Mouse (Mus musculus) gastrocnemius, postnatal 10 days (tissue): ENCODE results near the gene Gys1. TPM values are rescaled to one million over a fixed set of nuclear protein-coding genes. Genes with fewer than 3 reads are reported as not detected.
A peak's percentile ranks its signal among the peaks of the same experiment; 100 is the strongest.
"Not testable (repeated sequence)": the region's sequence is repeated elsewhere in the genome, so short reads cannot be mapped to it uniquely, and the experiment has no call there.

Experiments
- DNase-seq: peaks from one replicate; pipeline ENCODE4 v3.0.0; 2021; ENCODE audit warnings: mixed read lengths
- long read RNA-seq, 2 experiments: library from polyadenylated mRNA; stranded (forward); transcript quantifications; one replicate each; pipeline ENCODE4 v2.0.0; 2021
- total RNA-seq, 2 experiments: library from RNA; stranded (reverse); gene quantifications; 2 replicates each; pipeline ENCODE4 v1.2.3; 2021

Gene Gys1
- total RNA-seq, result 100 to 1,000 TPM; 142 to 150 TPM
- long read RNA-seq, experiment 1, transcript Gys1-201 (16 exons, 3,678 nt), result major isoform, 208 of 273 reads
- long read RNA-seq, experiment 1, partial matches to known transcripts, result 56 of 273 reads
- long read RNA-seq, experiment 1, other reads (novel, unspliced or antisense), result 9 of 273 reads
- long read RNA-seq, experiment 2, transcript Gys1-201 (16 exons, 3,678 nt), result major isoform, 172 of 259 reads
- long read RNA-seq, experiment 2, partial matches to known transcripts, result 69 of 259 reads
- long read RNA-seq, experiment 2, other reads (novel, unspliced or antisense), result 18 of 259 reads

- DNase-seq, result peak; percentile 100
Observed at GRCm38 (mm10) chr7:45434203-45435015, at the start of gene Gys1. Gene Gys1 (plus strand): TSS chr7:45434844.

GRCm38 (mm10) chr7:45386077-45386476 is 48.6 kb upstream of the Gys1 start:
- no peak for DNase-seq

GRCm38 (mm10) chr7:45395129-45395541 is 39.5 kb upstream of the Gys1 start:
- DNase-seq, result no peak

GRCm38 (mm10) chr7:45395578-45396336 is 38.9 kb upstream of the Gys1 start, which contains the start of gene Snrnp70:
Gene Snrnp70 (minus strand): TSS chr7:45395742.
- DNase-seq, result peak; percentile 100

DNA sequence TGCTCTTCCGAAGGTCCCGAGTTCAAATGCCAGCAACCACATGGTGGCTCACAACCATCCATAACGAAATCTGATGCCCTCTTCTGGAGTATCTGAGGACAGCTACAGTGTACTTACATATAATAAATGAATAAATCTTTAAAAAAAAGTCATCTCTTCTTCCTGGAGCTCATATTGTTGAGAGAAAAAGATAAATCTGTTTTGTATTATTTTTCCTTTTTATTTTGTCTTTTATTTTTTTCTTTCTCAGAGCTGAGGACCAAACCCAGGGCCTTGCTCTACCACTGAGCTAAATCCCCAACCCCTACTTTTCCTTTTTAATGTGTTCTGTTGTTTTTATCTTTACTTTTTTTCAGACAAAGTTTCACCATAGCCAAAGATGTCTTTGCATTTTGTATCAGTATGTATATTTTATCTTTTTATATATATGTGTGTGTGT is 38.3 kb upstream of the Gys1 start:
- not testable (repeated sequence) for DNase-seq

- DNase-seq, result no peak
Observed at GRCm38 (mm10) chr7:45396787-45397186, 37.9 kb upstream of the Gys1 start.

DNA sequence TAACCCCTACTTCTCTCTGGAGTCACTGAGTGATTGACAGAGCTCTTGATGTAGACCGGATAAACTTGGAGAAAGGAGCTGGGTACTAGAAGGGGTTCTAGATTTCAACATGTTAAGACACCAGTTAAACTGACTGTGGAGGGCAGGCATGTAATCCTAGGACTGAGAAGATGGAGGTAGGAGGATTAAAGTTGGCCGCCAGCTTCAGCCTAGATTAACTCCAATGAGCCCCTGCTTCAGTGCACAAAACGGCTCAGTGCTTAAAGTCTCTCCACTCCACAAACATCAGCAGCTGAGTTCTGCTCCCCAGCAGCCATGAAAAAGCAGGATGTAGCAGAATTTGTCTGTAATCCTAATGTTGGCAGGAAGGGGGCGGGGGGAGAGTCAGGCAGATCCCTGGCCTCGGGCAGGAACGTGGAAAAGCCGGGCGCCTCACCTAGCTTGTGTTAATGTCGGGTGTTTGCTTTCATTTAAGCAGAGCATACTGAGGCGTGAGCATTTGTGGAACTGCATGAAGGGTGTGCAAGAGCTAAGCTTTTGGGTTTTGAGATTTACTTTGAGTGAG is 33.0 kb upstream of the Gys1 start:
- DNase-seq, result no peak

GRCm38 (mm10) chr7:45403532-45404261 is 30.9 kb upstream of the Gys1 start:
- peak; percentile 70 for DNase-seq

GRCm38 (mm10) chr7:45405091-45406075 is 29.3 kb upstream of the Gys1 start, which contains the start of gene Kcna7:
Gene Kcna7 (plus strand): TSS chr7:45405653.
- peak; percentile 83 for DNase-seq

DNA sequence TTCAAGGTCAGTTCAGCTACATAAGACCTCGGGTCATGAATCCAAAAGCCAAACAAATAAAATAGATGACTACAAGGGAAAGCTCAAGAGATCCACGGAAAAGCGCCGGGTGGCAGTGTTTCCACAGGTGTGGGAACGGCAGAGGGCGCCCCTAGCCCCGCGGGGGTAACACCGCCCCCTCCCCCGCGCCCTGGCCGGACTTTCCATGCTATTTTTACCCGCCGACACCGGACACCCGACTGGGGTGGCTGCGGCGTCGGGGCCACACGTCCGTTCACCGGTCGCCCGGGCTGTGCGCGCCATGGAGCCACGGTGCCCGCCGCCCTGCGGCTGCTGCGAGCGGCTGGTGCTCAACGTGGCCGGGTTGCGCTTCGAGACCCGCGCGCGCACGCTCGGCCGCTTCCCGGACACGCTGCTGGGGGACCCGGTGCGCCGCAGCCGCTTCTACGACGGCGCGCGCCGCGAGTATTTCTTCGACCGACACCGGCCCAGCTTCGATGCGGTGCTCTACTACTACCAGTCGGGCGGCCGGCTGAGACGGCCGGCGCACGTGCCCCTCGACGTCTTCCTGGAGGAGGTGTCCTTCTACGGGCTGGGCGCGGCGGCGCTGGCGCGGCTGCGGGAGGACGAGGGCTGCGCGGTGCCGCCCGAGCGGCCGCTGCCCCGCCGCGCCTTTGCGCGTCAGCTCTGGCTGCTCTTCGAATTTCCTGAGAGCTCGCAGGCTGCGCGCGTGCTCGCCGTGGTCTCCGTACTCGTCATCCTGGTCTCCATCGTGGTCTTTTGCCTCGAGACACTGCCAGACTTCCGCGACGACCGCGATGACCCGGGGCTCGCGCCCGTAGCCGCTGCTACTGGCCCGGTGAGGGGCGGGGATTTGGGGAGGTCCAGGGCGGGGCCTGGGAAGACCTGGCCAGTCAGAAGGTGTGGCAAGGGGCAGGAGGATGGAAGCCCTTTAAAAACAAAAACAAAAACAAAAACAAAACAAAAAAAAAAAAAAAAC is 28.2 kb upstream of the Gys1 start:
- peak; percentile 70 for DNase-seq

DNA sequence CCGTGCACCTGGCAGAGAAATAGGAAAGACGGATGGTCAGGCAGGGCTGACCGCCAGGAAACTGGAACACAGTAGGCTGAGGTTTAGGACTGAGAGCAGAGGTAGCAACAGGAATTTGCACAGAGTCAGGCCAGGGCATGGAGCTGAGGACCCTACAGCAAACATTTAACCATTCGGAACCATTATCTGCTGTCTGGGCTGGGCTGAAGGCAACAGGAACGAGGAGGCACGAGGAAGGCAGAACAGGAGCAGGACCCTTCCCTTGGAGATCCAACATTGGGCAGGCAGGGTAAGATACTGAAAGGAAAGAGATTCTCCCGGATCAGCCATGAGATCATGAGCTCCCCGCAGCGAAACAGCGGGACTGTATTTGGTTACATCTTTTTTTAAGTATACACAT is 26.8 kb upstream of the Gys1 start:
- DNase-seq, result no peak

- peak; percentile 1 for DNase-seq
Observed at GRCm38 (mm10) chr7:45408351-45408750, 26.3 kb upstream of the Gys1 start.

GRCm38 (mm10) chr7:45408949-45409348 is 25.7 kb upstream of the Gys1 start:
- DNase-seq, result no peak

- no peak for DNase-seq
Observed at GRCm38 (mm10) chr7:45409497-45410163, 25.0 kb upstream of the Gys1 start.

DNA sequence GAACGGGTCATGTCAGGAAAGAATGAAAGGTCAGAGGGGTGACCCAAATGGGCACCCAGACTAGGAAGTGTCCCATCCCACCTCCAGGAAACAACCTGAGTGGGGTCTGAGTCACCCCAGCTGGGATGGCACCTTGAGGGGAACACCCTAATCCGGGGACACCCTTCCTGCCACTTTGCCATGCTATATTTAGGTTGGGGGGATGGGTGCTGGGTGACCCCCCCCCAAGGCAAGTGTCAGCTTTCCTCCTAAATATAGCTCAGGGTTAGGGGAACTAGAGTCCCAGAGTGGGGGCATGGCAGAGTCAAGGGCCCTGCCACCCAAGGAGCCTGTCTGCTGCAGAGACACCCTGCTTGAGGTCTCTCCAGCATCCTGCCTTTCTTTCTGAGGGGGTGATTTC is 22.2 kb upstream of the Gys1 start:
- peak; percentile 6 for DNase-seq

GRCm38 (mm10) chr7:45413113-45413863 is 21.4 kb upstream of the Gys1 start, which contains the start of gene Ntf5:
Gene Ntf5 (plus strand): TSS chr7:45413695.
- peak; percentile 39 for DNase-seq
